Mouse (Mus musculus) retina, embryonic 14.5 days (tissue): ENCODE results near the gene Hspa4.

ENCODE experiments used
- DNase-seq: peaks from one replicate; pipeline ENCODE4 v3.0.0-alpha.2; 2015; ENCODE audit warnings: low spot score

Gene Hspa4

DNA sequence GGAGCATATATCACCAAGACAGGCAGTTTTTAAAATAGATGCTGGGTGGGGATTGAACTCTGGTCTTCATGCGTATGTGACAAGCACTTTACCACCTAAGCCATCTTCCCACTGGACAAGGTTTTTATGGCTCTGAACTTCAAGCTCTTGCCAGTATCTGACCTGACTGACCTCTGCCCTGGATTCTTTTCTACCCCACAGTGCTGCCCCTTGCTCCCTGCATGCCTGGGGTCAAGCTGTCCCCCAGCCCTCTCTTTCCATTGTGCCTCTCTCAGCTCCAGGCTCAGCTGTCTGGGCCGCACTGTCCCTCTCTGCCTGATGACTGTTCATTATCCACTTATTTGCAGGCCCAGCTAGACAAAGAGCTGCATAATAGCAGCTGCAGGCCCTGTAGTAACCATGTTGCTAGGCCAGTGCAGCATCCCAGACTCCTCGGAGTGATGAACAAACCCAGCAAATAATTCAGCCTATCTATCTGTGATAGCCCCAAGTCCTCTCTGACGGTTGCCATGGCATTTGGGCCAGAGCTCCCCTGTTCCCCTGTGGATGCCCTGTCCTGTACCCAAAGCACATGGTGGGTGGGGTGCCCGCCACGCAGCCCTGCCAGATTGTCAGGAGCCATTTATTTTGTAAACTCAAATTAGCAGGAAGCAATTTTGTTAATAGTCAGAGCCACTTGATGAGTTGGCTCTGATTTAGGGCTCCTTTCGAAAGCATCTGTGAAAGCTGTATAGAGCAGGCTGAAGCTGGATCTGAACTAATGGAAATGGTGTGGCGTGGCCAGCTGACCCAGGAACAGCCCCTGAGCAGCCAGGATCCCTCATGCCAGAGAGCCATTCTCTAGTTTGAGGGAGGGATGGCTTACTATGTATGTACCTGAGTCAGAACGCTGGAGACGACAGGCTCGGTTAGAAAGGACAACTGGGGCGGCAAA is 47.8 kb downstream of the Hspa4 start:
- peak; percentile 65 for DNase-seq

DNA sequence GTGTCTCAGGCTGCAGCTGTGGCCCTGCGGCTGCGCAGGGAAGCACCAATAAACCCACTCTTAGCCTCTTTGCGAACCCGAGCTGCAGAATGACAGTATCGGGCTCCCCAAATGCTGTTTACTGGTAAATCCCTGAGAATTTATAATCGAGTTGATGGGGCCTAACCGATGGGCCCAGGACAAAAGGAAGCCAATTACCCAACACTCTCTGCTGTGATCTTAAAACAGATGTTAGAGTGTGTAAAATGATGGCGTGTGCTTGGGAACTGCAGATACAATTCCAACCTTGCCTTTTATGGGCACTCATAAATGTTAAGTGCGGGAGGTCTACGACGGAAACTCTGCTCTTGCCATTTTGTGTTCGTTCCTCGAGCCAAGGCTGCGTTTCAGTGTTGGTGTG is 49.5 kb downstream of the Hspa4 start:
- no peak for DNase-seq

DNA sequence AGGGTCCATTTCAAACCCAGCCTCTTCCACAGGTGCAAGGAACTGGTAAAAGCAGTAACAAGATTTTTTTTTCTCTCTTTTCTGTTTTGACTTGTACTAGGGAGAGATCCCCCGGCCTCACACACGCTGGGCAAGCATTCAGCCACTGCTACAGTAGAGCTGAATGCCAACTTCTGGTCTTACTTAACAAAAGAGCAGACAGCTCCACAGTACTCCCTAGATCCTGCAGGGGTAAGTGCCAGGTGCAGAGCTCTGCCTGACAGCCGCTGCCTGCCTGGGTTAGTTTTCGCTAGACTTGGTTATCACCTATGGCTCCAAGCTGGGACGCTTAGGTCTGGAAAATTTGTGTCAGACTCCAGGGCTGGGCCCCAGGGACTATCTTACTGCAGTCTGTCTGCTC is 50.6 kb downstream of the Hspa4 start:
- DNase-seq, result peak; percentile 17

DNA sequence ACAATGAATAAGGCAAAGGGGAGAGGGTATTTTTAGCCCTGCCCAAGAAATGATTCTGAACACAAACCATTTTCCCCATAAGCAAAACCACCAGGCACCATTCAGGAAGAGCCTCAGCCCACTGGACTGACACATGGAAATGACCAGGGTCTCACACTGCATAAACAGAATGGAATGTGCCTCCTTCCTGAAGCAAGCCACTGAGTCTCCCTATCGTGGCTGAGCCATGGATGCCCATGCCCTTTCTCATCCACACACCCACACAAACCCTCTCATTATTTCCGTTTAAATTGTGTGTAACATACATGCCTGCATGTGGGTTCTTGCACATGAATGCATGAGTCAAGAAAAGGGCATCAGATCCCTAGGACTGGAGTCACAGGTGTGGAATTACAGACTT is 54.7 kb downstream of the Hspa4 start:
- DNase-seq, result no peak

DNA sequence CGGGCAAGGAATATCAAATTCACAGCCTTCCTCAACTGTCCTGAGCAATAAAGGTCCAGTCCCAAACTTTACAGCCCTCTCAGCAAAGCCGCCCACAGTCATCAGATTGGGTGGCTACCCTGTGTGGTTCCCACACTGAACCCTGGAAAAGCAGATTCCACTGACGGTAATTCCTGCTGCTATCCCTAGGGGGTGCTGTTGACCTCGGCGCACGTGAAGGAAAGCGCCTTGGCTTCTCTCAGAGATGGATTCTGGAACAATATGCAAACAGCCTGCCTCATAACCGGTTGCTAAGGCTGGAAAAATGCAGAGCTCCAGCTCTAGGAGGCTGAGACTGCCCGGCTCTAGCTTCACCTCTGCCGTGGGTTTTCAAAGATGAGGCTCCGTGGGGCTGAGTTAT is 57.1 kb downstream of the Hspa4 start:
- peak; percentile 51 for DNase-seq

DNA sequence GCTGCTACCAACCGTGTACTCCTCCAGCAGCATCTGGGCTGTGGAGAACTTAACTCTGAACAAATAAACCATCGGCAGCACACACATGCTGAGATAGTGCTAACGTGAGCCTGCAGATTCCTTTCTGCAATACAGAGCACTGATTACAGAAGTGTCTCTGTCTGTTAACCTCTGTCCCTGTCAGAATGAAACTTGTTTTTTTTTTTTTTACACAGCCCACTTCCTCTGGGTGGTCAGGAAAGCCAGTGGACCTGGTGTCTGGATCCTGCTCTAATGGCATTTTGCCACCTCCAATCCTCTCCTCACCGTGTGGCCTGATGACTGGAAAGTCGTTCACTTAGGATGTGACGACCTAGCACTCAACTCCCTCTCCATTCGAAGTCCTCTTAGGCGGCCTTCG is 66.7 kb downstream of the Hspa4 start:
- no peak for DNase-seq

DNA sequence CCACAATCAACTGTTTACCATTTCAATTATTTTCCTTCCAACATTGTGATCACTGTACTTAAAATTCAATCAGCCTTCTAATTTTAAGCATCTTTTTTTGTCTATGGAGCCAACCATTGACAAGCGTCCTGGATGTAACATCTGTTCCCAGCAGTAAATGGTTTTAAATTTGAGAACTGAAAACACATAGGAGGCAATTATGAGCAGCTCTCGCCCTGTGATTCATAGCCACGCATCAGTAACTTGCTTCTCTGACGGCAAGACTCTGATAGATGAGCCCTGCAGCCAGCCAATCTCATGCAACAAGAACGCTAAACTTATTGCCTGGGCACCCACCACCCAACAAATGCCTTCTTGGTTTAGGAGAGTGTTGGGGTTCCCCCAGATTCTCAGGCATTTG is 68.4 kb downstream of the Hspa4 start:
- no peak for DNase-seq

DNA sequence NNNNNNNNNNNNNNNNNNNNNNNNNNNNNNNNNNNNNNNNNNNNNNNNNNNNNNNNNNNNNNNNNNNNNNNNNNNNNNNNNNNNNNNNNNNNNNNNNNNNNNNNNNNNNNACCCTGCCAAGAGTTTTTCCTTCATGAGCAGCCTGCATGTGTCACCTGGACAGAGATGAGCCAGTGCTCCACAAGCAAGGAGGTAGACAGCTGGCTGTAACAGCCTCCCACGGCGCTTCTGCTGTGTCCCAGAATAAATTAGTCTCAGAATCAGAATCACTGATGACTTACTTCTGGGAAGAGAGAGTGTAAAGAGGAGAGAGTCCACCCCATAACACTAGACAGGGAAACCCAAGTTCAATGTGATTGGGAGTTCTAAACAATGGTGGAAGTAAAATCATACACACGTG is 71.2 kb downstream of the Hspa4 start:
- DNase-seq, result no peak

DNA sequence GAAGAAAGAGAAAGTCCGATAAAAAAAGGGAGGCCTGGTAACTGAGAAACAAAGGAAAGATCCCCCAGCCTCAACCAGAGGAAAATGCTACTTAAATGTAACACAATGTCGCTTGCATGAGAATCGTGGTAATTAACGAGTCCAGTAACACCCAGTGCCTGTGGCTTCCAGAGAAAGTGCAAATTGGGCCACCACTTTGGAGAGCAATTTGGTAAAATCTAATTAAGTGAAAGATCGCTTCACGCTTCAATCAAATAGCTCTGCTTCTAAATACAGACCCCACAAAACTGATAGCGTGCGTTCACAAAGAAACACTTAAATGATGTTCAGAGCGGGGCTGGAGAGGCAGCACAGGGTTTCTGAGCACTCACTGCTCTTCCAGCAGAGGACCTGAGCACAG is 89.4 kb downstream of the Hspa4 start:
- DNase-seq, result no peak
